Mouse (Mus musculus): ENCODE results near the gene Zfp652. TPM values are rescaled to one million over a fixed set of nuclear protein-coding genes. Genes with fewer than 3 reads are reported as not detected.
"Not testable (repeated sequence)": the region's sequence is repeated elsewhere in the genome, so short reads cannot be mapped to it uniquely, and the experiment has no call there.

Zfp652 gene
- polyA plus RNA-seq (2015; fragmentation: Nextera tagmentation; extraction: Ambion mirVana), result 22.9 and 24.1 TPM in 2 replicates

GRCm38 (mm10) chr11:95712563-95713224, at the start of gene Zfp652:
Gene Zfp652, plus strand, starts transcription at chr11:95712673.
- peak; percentile 89 for ATAC-seq (ENCODE audit: borderline replicate concordance, extremely low read depth, low FRiP score, low TSS enrichment)
- WGBS, result under 1% methylated on average over 47 of the region's 103 CpGs
- H3K4me2 ChIP-seq, result peak within 1 kb of the TSS; percentile 83
- peak within 1 kb of the TSS; percentile 95 for H3K4me3 ChIP-seq
- H3K9ac ChIP-seq, result peak within 1 kb of the TSS; percentile 97
- no peaks in the 10 kb centered on the region for H3K9me3 ChIP-seq
- H3K27ac ChIP-seq, result peak within 1 kb of the TSS; percentile 99
- no peaks in the 10 kb centered on the region for H3K27me3 ChIP-seq
- no peaks in the 10 kb centered on the region for H3K36me3 ChIP-seq
- peaks cover 32% of the 10 kb centered on the region for H3K4me1 ChIP-seq

- Histone ChIP-seq H3K9me3 (no peaks in the 10 kb centered on the region), H3K27me3 (no peaks in the 10 kb centered on the region), H3K4me1 (peaks cover 12% of the 10 kb centered on the region), H3K36me3 (peaks cover 25% of the 10 kb centered on the region), H3K9ac (peak within 1 kb of the TSS; percentile 72), H3K27ac (peak within 1 kb of the TSS; percentile 69), H3K4me2 (peak within 1 kb of the TSS; percentile 76), H3K4me3 (peak within 1 kb of the TSS; percentile 73)
- under 1% methylated on average over 25 of the region's 25 CpGs for WGBS
- peak; percentile 96 for ATAC-seq (ENCODE audit: borderline replicate concordance, extremely low read depth, low FRiP score, low TSS enrichment)
Measured at GRCm38 (mm10) chr11:95666529-95667149, 45.8 kb upstream of the Zfp652 start, which contains the start of gene Phb. Gene Phb, plus strand, starts transcription at chr11:95666957.

- H3K27me3 ChIP-seq, result no peaks in the 10 kb centered on the region
- peaks cover 30% of the 10 kb centered on the region for H3K36me3 ChIP-seq
- 2% methylated on average over 11 of the region's 11 CpGs for WGBS
- H3K4me2 ChIP-seq, result peak overlapping the region; percentile 76
- H3K9ac ChIP-seq, result peak overlapping the region; percentile 72
- peaks cover 12% of the 10 kb centered on the region for H3K4me1 ChIP-seq
- peak overlapping the region; percentile 69 for H3K27ac ChIP-seq
- H3K4me3 ChIP-seq, result peak overlapping the region; percentile 73
- H3K9me3 ChIP-seq, result no peaks in the 10 kb centered on the region
- no peak for ATAC-seq (ENCODE audit: borderline replicate concordance, extremely low read depth, low FRiP score, low TSS enrichment)
Measured at GRCm38 (mm10) chr11:95667177-95667576, 45.3 kb upstream of the Zfp652 start.

- Histone ChIP-seq H3K4me1 (peaks cover 12% of the 10 kb centered on the region), H3K4me3 (peak overlapping the region; percentile 73), H3K36me3 (peaks cover 37% of the 10 kb centered on the region), H3K4me2 (peak overlapping the region; percentile 76)
- not testable (repeated sequence) for H3K27ac ChIP-seq; H3K9me3 ChIP-seq; ATAC-seq (ENCODE audit: borderline replicate concordance, extremely low read depth, low FRiP score, low TSS enrichment); H3K27me3 ChIP-seq; H3K9ac ChIP-seq
- 89% methylated on average over 7 of the region's 7 CpGs for WGBS
Measured at GRCm38 (mm10) chr11:95668086-95668485, 44.4 kb upstream of the Zfp652 start.

- Histone ChIP-seq H3K27me3 (no peaks in the 10 kb centered on the region), H3K4me2 (no peak overlapping the region), H3K9ac (no peak overlapping the region), H3K4me1 (peaks cover 6% of the 10 kb centered on the region; the same call in 1 of the 2 replicates), H3K27ac (no peak overlapping the region), H3K4me3 (no peak overlapping the region), H3K9me3 (no peaks in the 10 kb centered on the region), H3K36me3 (peaks cover 80% of the 10 kb centered on the region)
- 84% methylated on average over 14 of the region's 14 CpGs for whole genome bisulfite sequencing
- no peak for ATAC-seq (ENCODE audit: borderline replicate concordance, extremely low read depth, low FRiP score, low TSS enrichment)
Measured at GRCm38 (mm10) chr11:95675498-95675897, 37.0 kb upstream of the Zfp652 start.

GRCm38 (mm10) chr11:95676307-95676706, 36.2 kb upstream of the Zfp652 start:
- Histone ChIP-seq H3K27ac (0 out of 2 replicates have a peak overlapping the region, but pooled peaks have one; percentile 8), H3K4me3 (no peak overlapping the region), H3K4me1 (peaks cover 6% of the 10 kb centered on the region; the same call in 1 of the 2 replicates), H3K36me3 (peaks cover 82% of the 10 kb centered on the region), H3K27me3 (no peaks in the 10 kb centered on the region), H3K4me2 (no peak overlapping the region), H3K9ac (no peak overlapping the region), H3K9me3 (no peaks in the 10 kb centered on the region)
- 14% methylated on average over 6 of the region's 6 CpGs for WGBS
- peak; percentile 47; the same call in 1 of the 2 replicates for ATAC-seq (ENCODE audit: borderline replicate concordance, extremely low read depth, low FRiP score, low TSS enrichment)

GRCm38 (mm10) chr11:95677925-95678701, 34.4 kb upstream of the Zfp652 start:
- H3K36me3 ChIP-seq, result peaks cover 67% of the 10 kb centered on the region
- H3K9ac ChIP-seq, result no peak overlapping the region
- H3K9me3 ChIP-seq, result no peaks in the 10 kb centered on the region
- WGBS, result 81% methylated on average over 14 of the region's 14 CpGs
- no peak overlapping the region for H3K4me2 ChIP-seq
- no peak for ATAC-seq (ENCODE audit: borderline replicate concordance, extremely low read depth, low FRiP score, low TSS enrichment)
- no peak overlapping the region for H3K4me3 ChIP-seq
- peaks cover 6% of the 10 kb centered on the region for H3K4me1 ChIP-seq
- no peaks in the 10 kb centered on the region for H3K27me3 ChIP-seq
- H3K27ac ChIP-seq, result no peak overlapping the region

- 52% methylated on average over 9 of the region's 9 CpGs for WGBS
- Histone ChIP-seq H3K4me3 (no peak overlapping the region), H3K27ac (peak overlapping the region; percentile 62), H3K9ac (no peak overlapping the region), H3K27me3 (no peaks in the 10 kb centered on the region), H3K4me1 (no peaks in the 10 kb centered on the region; the same call in 1 of the 2 replicates), H3K4me2 (no peak overlapping the region), H3K36me3 (peaks cover 40% of the 10 kb centered on the region), H3K9me3 (no peaks in the 10 kb centered on the region)
- 0 out of 2 replicates have a peak, but pooled peaks have one; percentile 58 for ATAC-seq (ENCODE audit: borderline replicate concordance, extremely low read depth, low FRiP score, low TSS enrichment)
Measured at GRCm38 (mm10) chr11:95681995-95682601, 30.4 kb upstream of the Zfp652 start.

GRCm38 (mm10) chr11:95682946-95683345, 29.5 kb upstream of the Zfp652 start:
- Histone ChIP-seq H3K36me3 (peaks cover 31% of the 10 kb centered on the region), H3K4me2 (no peak overlapping the region), H3K9ac (no peak overlapping the region), H3K9me3 (no peaks in the 10 kb centered on the region), H3K27ac (peak overlapping the region; percentile 62), H3K27me3 (no peaks in the 10 kb centered on the region), H3K4me3 (no peak overlapping the region), H3K4me1 (no peaks in the 10 kb centered on the region; the same call in none of the 2 replicates)
- no peak for ATAC-seq (ENCODE audit: borderline replicate concordance, extremely low read depth, low FRiP score, low TSS enrichment)
- 74% methylated on average over 3 of the region's 3 CpGs for WGBS

- Histone ChIP-seq H3K27ac (no peak overlapping the region), H3K9ac (no peak overlapping the region), H3K36me3 (peaks cover 3% of the 10 kb centered on the region; the same call in 1 of the 2 replicates), H3K4me2 (no peak overlapping the region), H3K9me3 (no peaks in the 10 kb centered on the region), H3K4me3 (no peak overlapping the region), H3K27me3 (no peaks in the 10 kb centered on the region), H3K4me1 (peaks cover 13% of the 10 kb centered on the region)
- ATAC-seq (ENCODE audit: borderline replicate concordance, extremely low read depth, low FRiP score, low TSS enrichment), result no peak
- WGBS, result 2% methylated on average over 4 of the region's 4 CpGs
Measured at GRCm38 (mm10) chr11:95686031-95686430, 26.4 kb upstream of the Zfp652 start.

GRCm38 (mm10) chr11:95687084-95687656, 25.3 kb upstream of the Zfp652 start:
- H3K27ac ChIP-seq, result no peak overlapping the region
- WGBS, result 37% methylated on average over 11 of the region's 11 CpGs
- H3K4me3 ChIP-seq, result no peak overlapping the region
- no peaks in the 10 kb centered on the region for H3K36me3 ChIP-seq
- H3K9ac ChIP-seq, result no peak overlapping the region
- no peaks in the 10 kb centered on the region for H3K9me3 ChIP-seq
- no peaks in the 10 kb centered on the region for H3K27me3 ChIP-seq
- no peak for ATAC-seq (ENCODE audit: borderline replicate concordance, extremely low read depth, low FRiP score, low TSS enrichment)
- H3K4me1 ChIP-seq, result peaks cover 13% of the 10 kb centered on the region
- no peak overlapping the region for H3K4me2 ChIP-seq

Measured in lung, embryonic 15.5 days (tissue).